Mouse (Mus musculus): ENCODE results near the gene Kif21b. TPM values are rescaled to one million over a fixed set of nuclear protein-coding genes. Genes with fewer than 3 reads are reported as not detected.

The Kif21b gene
- total RNA-seq (2021) = 10 to 100 TPM; 52.0 to 68.8 TPM

DNA sequence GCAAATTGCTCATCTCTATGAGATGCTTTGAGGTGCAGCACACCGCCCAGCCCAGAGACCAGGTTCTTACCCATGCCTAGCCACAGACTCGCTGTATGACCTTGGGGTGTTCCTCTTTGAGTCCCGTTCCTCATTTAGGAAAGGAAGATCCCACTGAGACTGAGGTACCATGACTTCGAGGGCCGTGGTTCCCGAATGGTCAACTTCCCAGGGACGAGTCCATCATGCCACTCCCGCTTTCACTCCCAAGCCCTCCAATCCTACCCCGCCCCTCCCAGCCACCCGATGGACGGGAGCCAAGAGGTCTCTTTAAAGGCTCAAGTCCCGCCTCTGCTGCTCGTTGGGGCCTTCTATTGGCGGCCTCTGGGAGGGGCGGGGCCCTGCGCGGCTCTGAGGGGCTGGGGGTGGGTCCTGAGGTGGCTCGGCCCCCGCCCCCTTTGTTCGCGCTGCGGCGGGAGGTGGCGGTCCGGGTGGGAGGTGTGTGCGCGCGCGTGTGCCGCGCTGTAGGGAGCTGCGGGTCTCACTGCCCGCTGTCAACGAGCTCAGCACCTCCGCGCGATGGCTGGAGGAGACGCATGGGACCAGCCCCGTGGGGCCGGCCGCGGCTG lies at the start of gene Kif21b:
TSS of gene Kif21b (plus strand) at position 439 of the 608 bp plus-strand sequence.
- DNase-seq (ENCODE audit: low spot score in 2 of 2) = peak; percentile 89 to 94

DNA sequence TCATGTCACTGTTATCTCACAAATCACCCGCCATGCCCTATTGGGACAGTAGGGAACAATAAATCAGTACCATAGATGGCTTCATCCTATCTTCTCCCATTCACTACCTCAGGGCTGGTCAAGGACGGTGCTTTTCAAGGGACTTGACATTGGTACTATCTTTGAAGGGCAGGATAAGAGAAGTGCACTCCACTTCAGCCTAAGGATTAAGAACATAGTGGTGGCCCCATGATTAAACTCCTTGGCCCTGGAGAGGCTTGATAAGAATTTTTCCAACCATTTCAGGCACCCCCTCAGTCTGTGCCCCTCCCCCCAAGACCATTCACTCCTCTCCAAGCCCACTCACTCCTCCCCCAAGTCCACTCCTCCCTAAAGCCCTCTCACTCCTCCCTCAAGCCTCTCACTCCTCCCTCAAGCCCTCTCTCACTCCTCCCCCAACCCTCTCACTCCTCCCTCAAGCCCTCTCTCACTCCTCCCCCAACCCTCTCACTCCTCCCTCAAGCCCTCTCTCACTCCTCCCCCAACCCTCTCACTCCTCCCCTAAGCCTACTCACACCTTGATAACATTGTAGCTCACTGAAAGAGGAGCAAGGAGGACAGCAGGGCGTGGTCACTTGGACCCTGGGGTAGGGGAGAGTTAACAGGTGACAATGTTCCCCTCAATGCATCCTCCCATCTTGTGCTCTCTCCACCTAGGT lies 45.1 kb upstream of the Kif21b start:
- DNase-seq (ENCODE audit: low spot score in 2 of 2) = no peak
- intact Hi-C loops (cut with DNase I) = no loop called here

More for the DNA sequence above, at the start of gene Kif21b:
- intact Hi-C loops (cut with DNase I) = loop anchor here (5.0 kb wide), 1 partner anchor 74 kb away; no protein-coding TSS in a partner anchor

DNA sequence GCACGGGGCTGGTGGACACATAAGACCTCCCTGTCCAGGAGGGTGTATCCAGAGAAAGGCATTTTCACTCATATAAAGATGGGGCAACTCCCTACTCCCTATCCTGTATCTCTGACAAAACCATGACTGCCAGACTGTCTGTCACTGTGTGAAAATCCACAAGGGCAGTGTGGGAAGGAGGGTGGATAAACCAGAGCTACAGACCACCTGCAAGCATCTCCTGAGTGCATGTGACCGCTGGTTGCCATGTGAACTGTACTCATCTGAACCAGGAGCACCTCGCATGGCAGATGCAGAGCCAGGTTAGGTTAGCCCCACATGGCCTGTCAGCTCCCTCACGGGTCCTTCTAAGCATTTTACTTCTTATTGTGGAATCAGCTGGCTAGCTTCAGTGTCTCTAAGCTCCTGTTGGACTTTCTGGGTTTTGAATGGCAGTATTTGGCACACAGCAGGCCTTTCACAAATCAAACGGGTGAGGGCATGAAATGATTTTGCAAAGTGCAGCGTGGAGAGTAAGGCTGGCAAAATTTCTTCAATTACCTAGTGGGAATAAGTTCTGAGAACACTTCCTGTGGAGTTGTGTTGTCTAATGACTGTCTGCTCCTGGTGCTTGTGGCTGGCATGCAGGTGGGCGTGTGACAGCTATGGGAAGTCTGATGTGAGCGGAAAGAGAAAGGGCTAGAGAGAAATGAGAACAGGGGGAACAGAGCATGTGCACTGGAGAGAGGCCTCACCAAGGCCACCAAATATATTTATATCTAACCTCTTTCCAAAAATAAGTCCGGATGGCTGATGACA lies 41.6 kb upstream of the Kif21b start:
- intact Hi-C loops (cut with DNase I) = no loop called here
- peak; percentile 19 to 23 for DNase-seq (ENCODE audit: low spot score in 2 of 2)

DNA sequence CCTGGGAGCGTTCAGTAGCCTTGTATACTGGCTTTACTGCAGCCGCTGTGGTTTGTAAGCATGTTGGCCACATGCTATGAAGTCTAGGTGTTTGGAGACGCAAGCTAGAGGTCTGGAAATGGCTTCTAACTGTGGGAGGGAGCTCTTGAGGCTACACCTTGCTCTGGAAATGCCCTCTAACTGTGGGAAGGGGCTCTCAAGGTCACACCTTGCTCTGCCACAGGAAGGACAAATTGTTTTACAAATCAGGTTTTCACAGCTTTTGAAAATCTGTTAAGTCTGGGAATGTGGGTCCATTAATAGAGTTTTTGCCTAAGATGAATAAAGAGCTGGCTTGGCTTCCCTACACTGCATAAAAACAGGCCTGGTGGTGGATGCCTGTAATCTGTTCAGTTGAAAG lies 37.5 kb upstream of the Kif21b start:
- intact Hi-C loops (cut with DNase I) = no loop called here
- DNase-seq (ENCODE audit: low spot score in 2 of 2) = no peak

DNA sequence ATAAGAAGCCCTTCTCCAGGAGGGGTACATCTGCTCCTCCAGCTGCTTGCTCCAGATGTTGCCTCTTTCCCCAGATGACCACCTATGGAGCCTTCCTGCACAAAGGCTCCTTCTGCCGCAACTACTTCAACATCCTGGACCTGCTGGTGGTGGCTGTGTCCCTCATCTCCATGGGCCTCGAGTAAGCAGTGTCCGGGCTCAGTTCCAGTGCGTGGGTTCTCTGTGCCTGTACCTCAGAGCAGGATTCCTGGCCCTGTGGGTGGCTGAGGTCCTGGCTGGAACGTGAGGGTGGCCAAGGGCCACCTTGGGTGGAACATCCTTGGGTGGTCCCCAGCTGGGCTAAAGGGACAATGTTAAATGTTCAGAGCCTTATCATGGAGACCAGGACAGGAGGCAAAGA lies 36.4 kb upstream of the Kif21b start:
- intact Hi-C loops (cut with DNase I) = no loop called here
- DNase-seq (ENCODE audit: low spot score in 2 of 2) = no peak

DNA sequence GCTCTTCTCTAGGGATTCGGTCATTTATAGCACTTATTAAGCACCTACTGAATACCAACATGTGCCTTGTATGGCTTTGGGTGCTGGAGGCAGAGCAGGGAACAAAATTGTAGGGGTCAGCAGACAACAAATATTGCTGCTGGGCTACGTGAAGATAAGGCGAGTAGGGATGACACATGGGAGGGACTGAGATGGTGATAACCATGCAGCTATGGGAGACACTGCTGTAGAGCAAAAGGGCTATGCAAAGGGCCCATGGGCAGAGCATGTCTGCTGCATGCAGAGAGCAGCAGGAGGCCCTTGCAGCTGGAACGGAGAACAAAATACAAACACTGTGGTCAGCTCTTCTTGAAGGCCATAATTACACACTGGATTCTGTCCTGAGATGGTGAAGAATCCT lies 29.1 kb upstream of the Kif21b start:
- intact Hi-C loops (cut with DNase I) = no loop called here
- no peak for DNase-seq (ENCODE audit: low spot score in 2 of 2)

DNA sequence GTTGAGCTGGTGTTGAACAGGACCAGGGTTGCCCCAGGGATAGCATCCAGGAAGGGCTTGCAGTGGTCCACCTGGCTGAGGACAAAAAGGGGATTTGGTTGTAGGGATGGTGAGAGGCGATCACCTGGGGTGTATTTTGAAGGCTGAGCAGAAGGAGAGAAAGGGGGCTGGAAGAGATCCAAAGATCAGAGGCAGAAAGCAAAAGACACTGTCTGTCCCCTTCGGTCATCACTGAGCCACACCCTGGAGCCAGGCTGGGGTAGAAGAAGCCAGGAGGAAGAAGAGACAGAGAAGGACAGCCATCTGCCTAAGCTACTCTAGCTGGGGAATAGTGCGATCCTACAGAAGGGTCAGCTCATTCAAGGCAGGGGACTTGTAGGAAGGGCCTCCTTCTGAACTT lies 28.6 kb upstream of the Kif21b start:
- intact Hi-C loops (cut with DNase I) = no loop called here

DNA sequence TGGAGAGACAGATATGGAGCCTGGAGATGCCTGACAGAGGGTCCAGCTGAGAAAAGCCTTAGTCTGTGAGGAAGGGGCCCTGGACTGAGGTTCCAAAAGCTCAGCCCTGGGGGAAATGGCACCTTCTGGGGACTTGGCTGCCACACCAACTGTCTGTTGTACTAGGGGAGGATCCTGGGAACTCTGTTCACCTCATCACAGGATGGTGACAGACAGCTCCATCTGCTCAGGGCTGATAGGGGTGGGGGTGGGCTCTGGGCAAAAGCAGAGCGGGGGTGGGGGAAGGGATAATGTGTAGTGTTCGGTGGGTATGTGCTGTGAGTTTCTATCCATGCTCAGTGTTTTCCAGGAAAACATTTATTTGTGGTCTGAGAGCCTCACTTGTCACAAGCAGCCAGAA lies 28.2 kb upstream of the Kif21b start:
- no peak for DNase-seq (ENCODE audit: low spot score in 2 of 2)

More for the DNA sequence above, 28.6 kb upstream of the Kif21b start:
- DNase-seq (ENCODE audit: low spot score in 2 of 2) = no peak

DNA sequence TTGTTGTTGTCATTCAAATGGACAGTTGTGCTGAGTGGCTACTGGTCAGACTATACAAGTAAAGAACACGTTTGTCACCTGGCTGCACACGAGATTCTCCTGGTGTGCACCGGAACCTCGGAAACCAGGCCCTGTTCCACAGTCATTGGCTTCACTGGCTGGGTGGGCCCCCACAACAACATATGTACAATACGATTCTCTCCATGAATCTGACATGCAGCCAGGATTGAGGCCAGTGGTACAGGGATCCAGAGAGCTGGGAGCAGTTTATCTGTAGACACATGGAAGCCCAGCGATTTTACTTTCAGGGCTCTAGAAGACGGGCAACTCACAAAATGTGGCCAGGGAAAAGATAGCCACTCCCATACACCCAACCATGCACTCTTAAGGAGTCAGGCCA lies 27.5 kb upstream of the Kif21b start:
- DNase-seq (ENCODE audit: low spot score in 2 of 2) = no peak
- intact Hi-C loops (cut with DNase I) = no loop called here

More for the DNA sequence above, 28.2 kb upstream of the Kif21b start:
- intact Hi-C loops (cut with DNase I) = no loop called here

DNA sequence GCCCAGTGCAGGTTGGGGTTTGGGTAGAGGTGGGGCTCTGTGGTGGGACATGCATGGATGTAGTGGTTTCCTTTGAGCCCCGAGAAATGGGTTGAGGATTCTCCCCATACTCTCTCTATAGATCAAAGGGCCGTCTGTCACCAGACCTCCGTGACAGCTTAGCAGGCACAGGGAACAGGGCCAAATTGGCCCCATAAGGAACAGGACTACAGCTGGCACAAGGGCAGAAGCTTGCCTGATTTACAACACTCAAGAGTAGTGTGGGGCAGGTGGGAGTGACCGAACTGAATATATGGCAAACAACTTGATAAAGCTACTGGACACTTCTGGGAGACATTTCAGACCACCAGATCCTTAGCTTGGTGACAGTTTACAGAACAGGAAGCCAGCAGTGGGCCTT lies 26.4 kb upstream of the Kif21b start:
- no peak for DNase-seq (ENCODE audit: low spot score in 2 of 2)
- intact Hi-C loops (cut with DNase I) = no loop called here

DNA sequence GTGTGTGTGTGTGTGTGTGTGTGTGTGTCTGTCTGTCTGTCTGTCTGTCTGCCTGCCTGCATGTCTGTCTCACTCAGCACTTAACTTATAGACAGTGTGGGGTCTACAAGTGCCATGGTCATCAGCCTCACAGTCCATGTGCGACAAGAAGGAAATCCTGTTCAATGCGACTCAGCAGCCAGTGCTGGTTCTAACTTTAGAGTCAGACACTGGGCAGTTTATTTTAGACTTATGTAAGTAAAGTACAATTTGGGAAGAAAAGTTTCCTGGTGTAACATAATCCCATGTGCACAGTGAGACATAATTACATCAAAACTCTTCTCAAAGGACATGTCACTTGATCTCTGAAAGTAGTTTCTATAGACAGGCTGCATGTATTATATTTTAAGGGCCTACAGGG lies 21.7 kb upstream of the Kif21b start:
- intact Hi-C loops (cut with DNase I) = no loop called here
- no peak for DNase-seq (ENCODE audit: low spot score in 2 of 2)

DNA sequence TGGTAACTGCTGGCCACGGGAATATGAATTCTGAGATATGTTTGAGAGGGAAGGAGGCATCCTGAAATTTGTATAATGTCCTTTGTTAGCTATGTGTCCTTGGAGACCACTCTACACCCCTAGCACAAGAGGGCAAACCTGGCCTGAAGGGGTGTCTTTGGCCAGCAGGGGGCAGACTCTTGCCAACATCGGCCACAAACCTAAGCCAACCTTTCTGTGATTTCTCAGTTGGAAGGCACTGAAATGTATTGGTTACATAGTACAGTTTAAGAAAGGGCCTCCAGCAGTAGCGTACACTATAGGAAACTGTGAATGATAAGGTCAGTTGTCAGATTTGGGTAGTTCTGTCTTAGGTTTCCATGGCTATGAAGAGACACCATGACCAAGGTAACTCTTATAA lies 15.0 kb upstream of the Kif21b start:
- intact Hi-C loops (cut with DNase I) = loop anchor here (5.0 kb wide), 2 partner anchors 51 to 64 kb away; partner anchors contain the start of genes Ascl5 and Cacna1s

DNA sequence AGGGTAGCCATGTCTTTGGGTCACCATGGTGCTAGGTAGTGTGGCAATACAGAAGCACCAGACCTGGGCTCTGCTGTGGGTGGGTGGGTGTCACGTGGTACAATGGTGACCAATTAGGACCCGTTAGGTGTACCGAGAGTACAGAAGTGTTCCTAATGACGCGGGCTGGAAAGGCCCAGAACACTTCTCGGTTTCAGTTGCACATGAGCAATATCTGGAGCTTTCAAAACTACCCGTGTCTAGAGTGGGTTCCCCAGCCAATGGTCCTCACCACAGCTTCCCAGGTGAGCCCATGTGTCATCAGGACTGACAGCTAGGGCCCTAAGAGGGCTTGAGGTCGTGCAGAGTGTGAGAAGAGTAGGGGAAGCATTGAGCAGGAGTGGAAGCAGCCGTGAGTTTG lies 14.1 kb upstream of the Kif21b start:
- no peak for DNase-seq (ENCODE audit: low spot score in 2 of 2)
- intact Hi-C loops (cut with DNase I) = loop anchor here (5.0 kb wide), 2 partner anchors 50 to 65 kb away; partner anchors contain the start of genes Ascl5 and Cacna1s

More for the DNA sequence above, 15.0 kb upstream of the Kif21b start:
- DNase-seq (ENCODE audit: low spot score in 2 of 2) = no peak

DNA sequence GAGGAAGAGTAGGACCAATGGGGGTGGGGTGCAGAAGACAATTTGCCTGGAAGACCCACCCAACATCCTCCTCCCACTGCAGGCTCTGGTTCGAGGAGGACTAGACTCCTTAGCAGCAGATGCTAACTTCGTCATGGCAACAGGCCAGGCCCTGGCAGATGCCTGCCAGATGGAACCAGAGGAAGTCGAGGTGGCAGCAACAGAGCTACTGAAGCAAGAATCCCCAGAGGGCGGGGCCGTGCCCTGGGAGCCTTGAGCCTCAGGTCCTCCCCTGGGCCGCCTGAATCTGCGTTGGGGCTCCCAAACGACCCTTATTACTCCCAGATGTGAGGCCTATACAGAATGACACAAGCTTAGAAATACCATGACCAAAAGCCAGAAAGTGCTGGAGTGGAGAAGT lies 12.3 kb upstream of the Kif21b start:
- intact Hi-C loops (cut with DNase I) = loop anchor here (5.0 kb wide), 2 partner anchors 48 to 67 kb away; partner anchors contain the start of genes Ascl5 and Cacna1s
- DNase-seq (ENCODE audit: low spot score in 2 of 2) = peak; percentile 79 to 81

DNA sequence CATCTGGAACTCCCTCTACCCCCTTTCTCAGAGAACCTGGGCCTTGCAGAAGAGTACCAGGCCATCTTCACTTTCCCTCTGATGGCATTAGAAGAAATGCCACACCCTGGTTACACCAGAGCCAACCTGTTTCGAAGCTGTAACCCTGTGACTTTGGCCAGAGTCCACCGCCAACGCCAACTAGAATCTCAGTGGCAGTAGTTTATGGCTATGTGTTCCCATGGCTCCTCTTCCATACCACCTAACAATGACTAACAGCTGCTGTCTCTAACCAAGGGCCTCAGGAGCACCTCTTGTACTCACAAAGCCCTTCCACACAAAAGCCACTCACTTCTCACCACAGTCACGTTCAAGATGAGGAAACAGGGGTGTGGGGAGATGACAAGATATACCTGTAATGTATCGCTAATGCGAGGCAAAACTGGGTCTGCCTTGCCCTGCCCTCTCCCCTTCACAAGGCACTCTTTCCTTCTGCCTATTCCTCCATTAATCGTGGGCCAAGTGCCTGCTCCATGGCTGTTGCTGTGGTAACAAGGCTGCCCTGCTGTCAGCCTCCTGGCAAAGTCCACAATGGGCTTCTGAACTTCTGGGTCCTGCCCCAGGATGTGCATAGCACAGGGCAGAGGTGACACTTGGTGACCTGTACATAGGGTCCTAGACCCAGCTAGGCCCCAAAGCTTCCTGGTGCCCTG lies 11.5 kb upstream of the Kif21b start:
- intact Hi-C loops (cut with DNase I) = loop anchor here (5.0 kb wide), 2 partner anchors 48 to 67 kb away; partner anchors contain the start of genes Ascl5 and Cacna1s
- no peak for DNase-seq (ENCODE audit: low spot score in 2 of 2)

DNA sequence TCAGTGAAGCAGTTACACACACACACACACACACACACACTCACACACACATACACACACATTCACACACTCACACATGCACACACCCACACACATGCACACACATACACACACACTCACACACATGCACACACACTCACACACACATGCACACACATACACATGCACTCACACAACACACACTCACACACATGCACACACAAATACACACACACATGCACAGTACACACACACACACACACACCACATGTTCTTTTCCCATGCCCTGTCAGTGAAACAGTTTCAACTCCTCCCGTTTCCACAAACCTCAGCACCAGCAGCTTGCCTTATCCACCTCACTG lies 11.0 kb upstream of the Kif21b start:
- intact Hi-C loops (cut with DNase I) = no loop called here
- no peak for DNase-seq (ENCODE audit: low spot score in 2 of 2)

DNA sequence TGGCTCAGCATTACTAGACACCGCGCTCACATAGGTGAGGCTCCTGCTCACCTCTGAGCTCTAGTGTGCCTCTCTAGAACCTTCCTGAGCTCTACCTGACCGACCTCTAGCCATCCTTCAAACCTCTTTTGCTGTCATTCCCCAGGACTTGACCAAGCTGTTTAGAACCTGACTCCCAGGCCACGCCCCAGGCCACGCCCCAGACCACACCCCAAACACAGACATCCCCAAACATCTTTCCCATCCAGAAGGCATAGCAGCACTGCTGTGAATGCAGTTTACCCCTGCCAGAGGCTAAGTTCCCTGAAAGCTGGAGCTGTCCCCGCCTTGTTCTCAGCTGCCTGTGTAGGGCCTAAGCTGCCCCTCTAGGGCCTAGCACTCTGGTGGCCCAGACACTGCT lies 10.4 kb upstream of the Kif21b start:
- intact Hi-C loops (cut with DNase I) = no loop called here
- DNase-seq (ENCODE audit: low spot score in 2 of 2) = no peak

DNA sequence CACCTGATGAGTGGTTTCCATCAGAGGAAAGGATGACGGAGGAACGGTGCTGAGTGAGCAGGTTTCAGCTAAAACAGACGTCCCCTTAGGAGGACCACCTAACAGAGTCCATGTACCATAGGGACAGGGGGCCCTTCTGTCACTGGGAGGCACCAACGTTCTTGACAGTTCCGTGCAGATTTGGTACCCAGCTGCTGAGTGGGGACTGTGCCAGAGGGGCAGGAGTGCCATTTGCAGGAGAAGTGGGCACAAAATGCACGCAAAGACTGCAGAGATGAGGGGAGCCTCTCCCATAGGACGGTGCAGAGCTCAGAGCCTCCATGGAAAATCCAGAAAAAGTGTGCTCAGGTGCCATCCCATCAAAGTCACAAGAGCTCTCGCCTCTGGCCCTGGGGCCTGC lies 9.2 kb upstream of the Kif21b start:
- intact Hi-C loops (cut with DNase I) = no loop called here
- no peak for DNase-seq (ENCODE audit: low spot score in 2 of 2)

DNA sequence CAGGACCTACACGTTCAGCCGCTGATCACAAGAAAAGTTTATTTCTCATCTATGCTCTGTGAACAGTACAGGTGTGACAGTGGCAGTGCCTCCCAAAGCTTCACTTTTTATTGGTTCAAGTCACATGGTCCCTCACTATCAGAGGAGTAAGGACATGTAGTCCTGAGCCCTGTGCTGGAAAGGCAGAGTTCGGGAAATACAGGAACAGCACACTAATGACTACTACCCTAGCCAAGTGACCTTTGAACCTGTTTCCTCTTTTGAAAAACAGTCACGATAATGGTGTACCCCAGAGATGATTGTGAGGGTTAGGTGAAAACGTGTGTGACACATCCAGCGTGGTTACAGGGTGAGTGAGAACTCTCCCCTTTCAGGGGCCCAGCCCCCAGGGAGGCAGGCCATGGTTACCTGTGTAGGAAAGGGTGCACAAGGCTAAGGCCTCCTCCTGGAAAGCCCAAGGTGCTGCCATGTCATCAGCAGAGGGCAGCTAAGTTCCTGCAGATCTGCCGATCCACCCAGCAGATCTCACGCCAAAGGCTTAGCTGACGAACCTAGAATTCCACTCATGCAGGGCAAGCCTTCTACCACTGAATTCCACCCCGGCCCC lies 4.9 kb upstream of the Kif21b start:
- intact Hi-C loops (cut with DNase I) = no loop called here
- DNase-seq (ENCODE audit: low spot score in 2 of 2) = no peak
